Mouse (Mus musculus): ENCODE results near the gene Zbtb38.

Gene Zbtb38

GRCm38 (mm10) chr9:96731039-96731895 is 21.4 kb downstream of the Zbtb38 start:
- no peak for DNase-seq (ENCODE audit: low read depth, low spot score)

- DNase-seq (ENCODE audit: low read depth, low spot score) = no peak
Observed at GRCm38 (mm10) chr9:96730311-96730625, 22.4 kb downstream of the Zbtb38 start.

- DNase-seq (ENCODE audit: low read depth, low spot score) = no peak
Observed at GRCm38 (mm10) chr9:96729537-96730310, 22.9 kb downstream of the Zbtb38 start.

GRCm38 (mm10) chr9:96728338-96729162 is 24.1 kb downstream of the Zbtb38 start:
- DNase-seq (ENCODE audit: low read depth, low spot score) = no peak

GRCm38 (mm10) chr9:96727688-96728087 is 24.9 kb downstream of the Zbtb38 start:
- DNase-seq (ENCODE audit: low read depth, low spot score) = no peak

GRCm38 (mm10) chr9:96726336-96727131 is 26.1 kb downstream of the Zbtb38 start:
- DNase-seq (ENCODE audit: low read depth, low spot score) = no peak

- DNase-seq (ENCODE audit: low read depth, low spot score) = no peak
Observed at GRCm38 (mm10) chr9:96725582-96726320, 26.9 kb downstream of the Zbtb38 start.

- no peak for DNase-seq (ENCODE audit: low read depth, low spot score)
Observed at GRCm38 (mm10) chr9:96723650-96724049, 29.0 kb downstream of the Zbtb38 start.

- DNase-seq (ENCODE audit: low read depth, low spot score) = no peak
Observed at GRCm38 (mm10) chr9:96721163-96721799, 31.4 kb downstream of the Zbtb38 start.

- no peak for DNase-seq (ENCODE audit: low read depth, low spot score)
Observed at GRCm38 (mm10) chr9:96720510-96721162, 32.0 kb downstream of the Zbtb38 start.

- no peak for DNase-seq (ENCODE audit: low read depth, low spot score)
Observed at GRCm38 (mm10) chr9:96719408-96720158, 33.0 kb downstream of the Zbtb38 start.

GRCm38 (mm10) chr9:96718888-96719287 is 33.7 kb downstream of the Zbtb38 start:
- no peak for DNase-seq (ENCODE audit: low read depth, low spot score)

GRCm38 (mm10) chr9:96718402-96718798 is 34.2 kb downstream of the Zbtb38 start:
- no peak for DNase-seq (ENCODE audit: low read depth, low spot score)

- DNase-seq (ENCODE audit: low read depth, low spot score) = no peak
Observed at GRCm38 (mm10) chr9:96717698-96718401, 34.8 kb downstream of the Zbtb38 start.

- no peak for DNase-seq (ENCODE audit: low read depth, low spot score)
Observed at GRCm38 (mm10) chr9:96716735-96717444, 35.7 kb downstream of the Zbtb38 start.

GRCm38 (mm10) chr9:96716136-96716535 is 36.5 kb downstream of the Zbtb38 start:
- DNase-seq (ENCODE audit: low read depth, low spot score) = no peak

GRCm38 (mm10) chr9:96715171-96715570 is 37.5 kb downstream of the Zbtb38 start:
- no peak for DNase-seq (ENCODE audit: low read depth, low spot score)

Data from c-Kit-negative CD71-positive TER-119-positive erythroid progenitor cells, embryonic 14.5 days (primary cell).